Mouse (Mus musculus): ENCODE data around the gene Hepacam.

The Hepacam gene

GRCm38 (mm10) chr9:37434932-37435331, 67.8 kb downstream of the Hepacam start:
- DNase-seq, result no peak

DNA sequence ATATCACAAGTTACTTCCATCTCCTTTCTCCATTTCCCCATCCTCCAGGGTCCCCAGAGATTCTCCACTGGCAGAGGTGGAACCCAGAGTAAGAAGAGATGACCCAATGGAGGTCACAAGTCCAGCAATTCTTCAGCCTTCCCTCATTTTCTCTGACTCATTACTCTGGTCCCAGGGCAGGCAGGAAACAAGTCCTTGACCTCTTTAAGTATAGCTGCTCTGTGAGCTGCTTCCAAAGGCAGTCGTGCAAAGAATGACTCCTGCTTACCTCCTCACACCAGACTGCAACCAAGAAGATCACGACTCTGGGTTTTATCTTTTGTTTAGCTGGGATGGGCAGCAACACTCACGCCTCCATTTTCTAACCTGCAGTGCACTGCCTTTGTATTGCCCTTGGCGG, 68.5 kb downstream of the Hepacam start:
- DNase-seq, result no peak
